Mouse (Mus musculus): ENCODE results near the gene 2200002J24Rik. TPM values are rescaled to one million over a fixed set of nuclear protein-coding genes. Genes with fewer than 3 reads are reported as not detected.
"Not testable (repeated sequence)": the region's sequence is repeated elsewhere in the genome, so short reads cannot be mapped to it uniquely, and the experiment has no call there.

2200002J24Rik gene
- polyA plus RNA-seq, 1 experiment from 2014 or later, result not detected

GRCm38 (mm10) chr7:30730064-30730722, 31.5 kb downstream of the 2200002J24Rik start:
- not testable (repeated sequence) for ATAC-seq (replicated peaks); H3K27me3 ChIP-seq; H3K9me3 ChIP-seq
- Histone ChIP-seq H3K4me3 (peak overlapping the region; percentile 59), H3K27ac (replicated peaks) (peak overlapping the region; percentile 88), H3K4me2 (replicated peaks) (peak overlapping the region; percentile 70), H3K9ac (replicated peaks) (peak overlapping the region; percentile 62), H3K4me1 (peaks cover 30% of the 10 kb centered on the region), H3K36me3 (peaks cover 32% of the 10 kb centered on the region)
- 8% methylated on average over 14 of the region's 22 CpGs for WGBS

- no peak for ATAC-seq (replicated peaks)
- H3K4me3 ChIP-seq, result no peak overlapping the region
- H3K9me3 ChIP-seq, result no peaks in the 10 kb centered on the region
- H3K4me2 ChIP-seq (replicated peaks), result no peak overlapping the region
- H3K9ac ChIP-seq (replicated peaks), result no peak overlapping the region
- H3K4me1 ChIP-seq, result peaks cover 6% of the 10 kb centered on the region
- H3K27me3 ChIP-seq, result no peaks in the 10 kb centered on the region
- no peak overlapping the region for H3K27ac ChIP-seq (replicated peaks)
- WGBS, result 78% methylated on average over 3 of the region's 3 CpGs
- peaks cover 38% of the 10 kb centered on the region for H3K36me3 ChIP-seq
Measured at GRCm38 (mm10) chr7:30736211-30736610, 37.5 kb downstream of the 2200002J24Rik start.

GRCm38 (mm10) chr7:30742570-30742969, 43.8 kb downstream of the 2200002J24Rik start:
- 88% methylated on average over 2 of the region's 2 CpGs for WGBS
- H3K36me3 ChIP-seq; H3K4me1 ChIP-seq; H3K9ac ChIP-seq (replicated peaks); ATAC-seq (replicated peaks); H3K27ac ChIP-seq (replicated peaks); H3K4me3 ChIP-seq; H3K27me3 ChIP-seq; H3K9me3 ChIP-seq; H3K4me2 ChIP-seq (replicated peaks): not testable (repeated sequence)

- H3K9ac ChIP-seq (replicated peaks); H3K4me1 ChIP-seq; H3K27me3 ChIP-seq; ATAC-seq (replicated peaks); H3K36me3 ChIP-seq; H3K27ac ChIP-seq (replicated peaks); H3K4me2 ChIP-seq (replicated peaks); H3K9me3 ChIP-seq; H3K4me3 ChIP-seq: not testable (repeated sequence)
- WGBS, result 89% methylated on average over 1 of the region's 4 CpGs
Measured at GRCm38 (mm10) chr7:30743617-30744016, 44.9 kb downstream of the 2200002J24Rik start, which contains the start of gene Gapdhs. Gene Gapdhs (minus strand): TSS chr7:30743681.

GRCm38 (mm10) chr7:30744022-30744598, 45.4 kb downstream of the 2200002J24Rik start:
- H3K4me1 ChIP-seq, result no peaks in the 10 kb centered on the region

GRCm38 (mm10) chr7:30747525-30748204, 48.9 kb downstream of the 2200002J24Rik start:
- H3K4me3 ChIP-seq, result no peak overlapping the region
- whole genome bisulfite sequencing, result 86% methylated on average over 7 of the region's 7 CpGs
- no peak overlapping the region for H3K27ac ChIP-seq (replicated peaks)
- no peaks in the 10 kb centered on the region for H3K4me1 ChIP-seq
- no peaks in the 10 kb centered on the region for H3K27me3 ChIP-seq
- no peak overlapping the region for H3K9ac ChIP-seq (replicated peaks)
- no peaks in the 10 kb centered on the region; the same call in 1 of the 2 replicates for H3K36me3 ChIP-seq
- no peaks in the 10 kb centered on the region for H3K9me3 ChIP-seq
- no peak for ATAC-seq (replicated peaks)
- H3K4me2 ChIP-seq (replicated peaks), result no peak overlapping the region

More at GRCm38 (mm10) chr7:30744022-30744598, 45.4 kb downstream of the 2200002J24Rik start:
- WGBS, result 51% methylated on average over 4 of the region's 4 CpGs
- H3K4me2 ChIP-seq (replicated peaks), result no peak overlapping the region
- no peak overlapping the region for H3K9ac ChIP-seq (replicated peaks)
- H3K4me3 ChIP-seq, result no peak overlapping the region
- H3K27ac ChIP-seq (replicated peaks), result no peak overlapping the region
- no peaks in the 10 kb centered on the region for H3K9me3 ChIP-seq
- no peaks in the 10 kb centered on the region for H3K27me3 ChIP-seq
- H3K36me3 ChIP-seq, result no peaks in the 10 kb centered on the region; the same call in 1 of the 2 replicates
- no peak for ATAC-seq (replicated peaks)

Other genes starting within 250 kb of the 2200002J24Rik start
- 0.20 and 0.47 TPM in 2 replicates for gene Kirrel2, start 241.2 kb upstream of the 2200002J24Rik start, polyA plus RNA-seq (2015; fragmentation: Nextera tagmentation; extraction: Ambion mirVana)
- 0.23 TPM in 1 of 2 replicates, not detected in the other for gene Nphs1, start 240.6 kb upstream of the 2200002J24Rik start, polyA plus RNA-seq (2015; fragmentation: Nextera tagmentation; extraction: Ambion mirVana)
- not detected in 2 replicates for gene Prodh2, start 205.3 kb upstream of the 2200002J24Rik start, polyA plus RNA-seq (2015; fragmentation: Nextera tagmentation; extraction: Ambion mirVana)
- gene Arhgap33, start 163.9 kb upstream of the 2200002J24Rik start, polyA plus RNA-seq (2015; fragmentation: Nextera tagmentation; extraction: Ambion mirVana), result 115 and 121 TPM in 2 replicates
- 9.3 and 10.4 TPM in 2 replicates for gene Hspb6, start 146.7 kb upstream of the 2200002J24Rik start, polyA plus RNA-seq (2015; fragmentation: Nextera tagmentation; extraction: Ambion mirVana)
- 12.3 and 13.9 TPM in 2 replicates for gene Proser3, start 146.6 kb upstream of the 2200002J24Rik start, polyA plus RNA-seq (2015; fragmentation: Nextera tagmentation; extraction: Ambion mirVana)
- 58.9 and 63.3 TPM in 2 replicates for gene Lin37, start 139.1 kb upstream of the 2200002J24Rik start, polyA plus RNA-seq (2015; fragmentation: Nextera tagmentation; extraction: Ambion mirVana)
- gene U2af1l4, start 135.6 kb upstream of the 2200002J24Rik start, polyA plus RNA-seq (2015; fragmentation: Nextera tagmentation; extraction: Ambion mirVana), result 118 and 122 TPM in 2 replicates
- gene Gm49396, start 135.6 kb upstream of the 2200002J24Rik start, polyA plus RNA-seq (2015; fragmentation: Nextera tagmentation; extraction: Ambion mirVana), result 21.7 and 22.7 TPM in 2 replicates
- gene Psenen, start 135.3 kb upstream of the 2200002J24Rik start, polyA plus RNA-seq (2015; fragmentation: Nextera tagmentation; extraction: Ambion mirVana), result 131 and 138 TPM in 2 replicates
- gene Igflr1, start 133.5 kb upstream of the 2200002J24Rik start, polyA plus RNA-seq (2015; fragmentation: Nextera tagmentation; extraction: Ambion mirVana), result 6.3 and 6.6 TPM in 2 replicates
- gene Kmt2b, start 110.2 kb upstream of the 2200002J24Rik start, polyA plus RNA-seq (2015; fragmentation: Nextera tagmentation; extraction: Ambion mirVana), result 10.4 and 12.0 TPM in 2 replicates
- gene Zbtb32, start 100.0 kb upstream of the 2200002J24Rik start, polyA plus RNA-seq (2015; fragmentation: Nextera tagmentation; extraction: Ambion mirVana), result 0.33 and 0.50 TPM in 2 replicates
- 0.11 and 0.47 TPM in 2 replicates for gene Upk1a, start 86.1 kb upstream of the 2200002J24Rik start, polyA plus RNA-seq (2015; fragmentation: Nextera tagmentation; extraction: Ambion mirVana)
- 899 and 915 TPM in 2 replicates for gene Cox6b1, start 72.8 kb upstream of the 2200002J24Rik start, polyA plus RNA-seq (2015; fragmentation: Nextera tagmentation; extraction: Ambion mirVana)
- gene Etv2, start 63.1 kb upstream of the 2200002J24Rik start, polyA plus RNA-seq (2015; fragmentation: Nextera tagmentation; extraction: Ambion mirVana), result not detected in 2 replicates
- gene Rbm42, start 48.6 kb upstream of the 2200002J24Rik start, polyA plus RNA-seq (2015; fragmentation: Nextera tagmentation; extraction: Ambion mirVana), result 167 and 169 TPM in 2 replicates
- 36.2 and 38.3 TPM in 2 replicates for gene Haus5, start 33.9 kb upstream of the 2200002J24Rik start, polyA plus RNA-seq (2015; fragmentation: Nextera tagmentation; extraction: Ambion mirVana)
- not detected in 2 replicates for gene Pmis2, start 27.3 kb upstream of the 2200002J24Rik start, polyA plus RNA-seq (2015; fragmentation: Nextera tagmentation; extraction: Ambion mirVana)
- 1.1 and 1.9 TPM in 2 replicates for gene Atp4a, start 13.3 kb downstream of the 2200002J24Rik start, polyA plus RNA-seq (2015; fragmentation: Nextera tagmentation; extraction: Ambion mirVana)
- gene Tmem147, start 30.6 kb downstream of the 2200002J24Rik start, polyA plus RNA-seq (2015; fragmentation: Nextera tagmentation; extraction: Ambion mirVana), result 197 and 199 TPM in 2 replicates
- 1.1 TPM in 2 replicates for gene Gapdhs, start 44.8 kb downstream of the 2200002J24Rik start, polyA plus RNA-seq (2015; fragmentation: Nextera tagmentation; extraction: Ambion mirVana)
- gene Sbsn, start 52.5 kb downstream of the 2200002J24Rik start, polyA plus RNA-seq (2015; fragmentation: Nextera tagmentation; extraction: Ambion mirVana), result 1.6 and 2.0 TPM in 2 replicates
- gene Dmkn, start 64.8 kb downstream of the 2200002J24Rik start, polyA plus RNA-seq (2015; fragmentation: Nextera tagmentation; extraction: Ambion mirVana), result 0.26 and 0.74 TPM in 2 replicates
- 1.3 TPM in 1 of 2 replicates, not detected in the other for gene Krtdap, start 89.0 kb downstream of the 2200002J24Rik start, polyA plus RNA-seq (2015; fragmentation: Nextera tagmentation; extraction: Ambion mirVana)
- 0.17 and 0.24 TPM in 2 replicates for gene Ffar2, start 124.8 kb downstream of the 2200002J24Rik start, polyA plus RNA-seq (2015; fragmentation: Nextera tagmentation; extraction: Ambion mirVana)
- not detected in 2 replicates for gene Ffar3, start 157.3 kb downstream of the 2200002J24Rik start, polyA plus RNA-seq (2015; fragmentation: Nextera tagmentation; extraction: Ambion mirVana)
- gene Ffar1, start 162.6 kb downstream of the 2200002J24Rik start, polyA plus RNA-seq (2015; fragmentation: Nextera tagmentation; extraction: Ambion mirVana), result not detected in 2 replicates
- not detected in 2 replicates for gene Cd22, start 181.4 kb downstream of the 2200002J24Rik start, polyA plus RNA-seq (2015; fragmentation: Nextera tagmentation; extraction: Ambion mirVana)
- 0.77 and 1.0 TPM in 2 replicates for gene Mag, start 215.9 kb downstream of the 2200002J24Rik start, polyA plus RNA-seq (2015; fragmentation: Nextera tagmentation; extraction: Ambion mirVana)
- not detected in 2 replicates for gene Hamp2, start 225.8 kb downstream of the 2200002J24Rik start, polyA plus RNA-seq (2015; fragmentation: Nextera tagmentation; extraction: Ambion mirVana)
- gene Hamp, start 245.1 kb downstream of the 2200002J24Rik start, polyA plus RNA-seq (2015; fragmentation: Nextera tagmentation; extraction: Ambion mirVana), result not detected in 2 replicates

Data from forebrain, embryonic 15.5 days (tissue).